Comparison of ENCODE assay signal across 9 mouse cellular contexts in the genomic region with DNA sequence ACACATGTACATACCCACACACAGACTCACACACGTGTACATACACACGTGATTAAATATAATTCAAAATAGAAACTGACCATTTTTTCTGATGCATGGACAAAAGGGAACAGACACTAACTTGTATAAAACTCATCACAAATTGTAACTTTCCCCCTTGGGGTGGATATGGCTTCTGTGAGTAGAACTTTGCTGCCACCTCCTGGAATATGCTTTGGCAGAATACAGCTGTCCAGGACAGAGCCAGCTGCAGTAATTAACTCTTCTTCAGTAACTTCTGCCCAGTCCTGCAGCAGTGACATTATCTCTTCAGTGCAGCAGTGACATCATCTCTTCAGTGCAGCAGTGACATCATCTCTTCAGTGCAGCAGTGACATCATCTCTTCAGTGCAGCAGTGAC. TPM values are rescaled to one million over a fixed set of nuclear protein-coding genes. Genes with fewer than 3 reads are reported as not detected.
DNase-seq lines count a peak whose midpoint lies in the region; ATAC-seq and TF ChIP-seq lines count a peak whose summit lies in the region.
"Had no signal": no experiment of that assay in that cellular context is flagged by ENCODE, and none has a peak within 500 bp of the region (broad histone marks: within the 10 kb centered on the region; RNA-seq: fewer than 3 reads in every experiment).

No protein-coding gene starts in this region.

- no peaks in the 10 kb centered on the region for H3K36me3 ChIP-seq in heart, postnatal 0 days (replicated peaks; ENCODE audit: control insufficient read depth, insufficient read depth, low read length)
- H3K36me3 ChIP-seq in heart, embryonic 12.5 days = no peaks in the 10 kb centered on the region
- H3K36me3 ChIP-seq in hindbrain, embryonic 15.5 days = no peaks in the 10 kb centered on the region
- H3K36me3 ChIP-seq in midbrain, embryonic 10.5 days = no peaks in the 10 kb centered on the region

- H3K27me3 ChIP-seq in heart, postnatal 0 days (ENCODE audit: control insufficient read depth, insufficient read depth, low read length) = no peaks in the 10 kb centered on the region
- H3K27me3 ChIP-seq in heart, embryonic 12.5 days (replicated peaks) = no peaks in the 10 kb centered on the region
- H3K27me3 ChIP-seq in hindbrain, embryonic 15.5 days = no peaks in the 10 kb centered on the region
- H3K27me3 ChIP-seq in midbrain, embryonic 10.5 days (ENCODE audit: low read depth, poor library complexity, severe bottlenecking) = no peaks in the 10 kb centered on the region

- no peaks in the 10 kb centered on the region for H3K4me1 ChIP-seq in heart, postnatal 0 days (ENCODE audit: control insufficient read depth, insufficient read depth)
- H3K4me1 ChIP-seq in heart, embryonic 12.5 days (replicated peaks) = no peaks in the 10 kb centered on the region
- H3K4me1 ChIP-seq in hindbrain, embryonic 15.5 days (replicated peaks) = no peaks in the 10 kb centered on the region
- no peaks in the 10 kb centered on the region for H3K4me1 ChIP-seq in midbrain, embryonic 10.5 days

- no peak overlapping the region for H3K4me3 ChIP-seq in heart, postnatal 0 days (ENCODE audit: low read depth, low read length)
- H3K4me3 ChIP-seq in heart, embryonic 12.5 days = no peak overlapping the region
- no peak overlapping the region for H3K4me3 ChIP-seq in hindbrain, embryonic 15.5 days
- H3K4me3 ChIP-seq in midbrain, embryonic 10.5 days = no peak overlapping the region

- TF ChIP-seq CTCF in heart, postnatal 0 days (IDR thresholded peaks at IDR 0.05; ENCODE audit: low read depth) = peak; percentile 76

- TF ChIP-seq EP300 in heart, postnatal 0 days (IDR thresholded peaks at IDR 0.05; ENCODE audit: low read depth) = no peak

- 69% methylated on average over 2 of the region's 2 CpGs for WGBS in heart, postnatal 0 days
- 60% methylated on average over 2 of the region's 2 CpGs for WGBS in heart, embryonic 12.5 days
- 68% methylated on average over 2 of the region's 2 CpGs for WGBS in hindbrain, embryonic 15.5 days
- WGBS in midbrain, embryonic 10.5 days = 63% methylated on average over 2 of the region's 2 CpGs

- H3K4me2 ChIP-seq in heart, postnatal 0 days (ENCODE audit: low read depth, low read length) = no peak overlapping the region
- no peak overlapping the region for H3K4me2 ChIP-seq in heart, embryonic 12.5 days
- no peak overlapping the region for H3K4me2 ChIP-seq in hindbrain, embryonic 15.5 days

- no peak for ATAC-seq in heart, postnatal 0 days (ENCODE audit: insufficient read depth, low read depth)
- ATAC-seq in heart, embryonic 12.5 days (ENCODE audit: insufficient number of reproducible peaks, low FRiP score) = no peak
- peak; percentile 83; the same call in 1 of the 2 replicates for ATAC-seq in hindbrain, embryonic 15.5 days (ENCODE audit: low FRiP score, low read depth)
- no peak for ATAC-seq in erythroid progenitor cell, adult 5-6 weeks (replicated peaks; ENCODE audit: low FRiP score, poor library complexity, severe bottlenecking)

- H3K27ac ChIP-seq in heart, postnatal 0 days (ENCODE audit: low read depth) = no peak overlapping the region
- no peak overlapping the region for H3K27ac ChIP-seq in heart, embryonic 12.5 days (ENCODE audit: poor library complexity, severe bottlenecking)
- H3K27ac ChIP-seq in hindbrain, embryonic 15.5 days (replicated peaks) = no peak overlapping the region
- H3K27ac ChIP-seq in midbrain, embryonic 10.5 days (replicated peaks) = no peak overlapping the region

- no peak overlapping the region for H3K9ac ChIP-seq in heart, postnatal 0 days (replicated peaks; ENCODE audit: low read depth, low read length)
- H3K9ac ChIP-seq in heart, embryonic 12.5 days = no peak overlapping the region
- no peak overlapping the region for H3K9ac ChIP-seq in hindbrain, embryonic 15.5 days

- peaks cover 6% of the 10 kb centered on the region; the same call in 1 of the 2 replicates for H3K9me3 ChIP-seq in heart, postnatal 0 days (replicated peaks; ENCODE audit: control insufficient read depth, low read length)
- H3K9me3 ChIP-seq in heart, embryonic 12.5 days (replicated peaks) = peaks cover 14% of the 10 kb centered on the region
- no peaks in the 10 kb centered on the region for H3K9me3 ChIP-seq in hindbrain, embryonic 15.5 days
- H3K9me3 ChIP-seq in midbrain, embryonic 10.5 days (replicated peaks) = peaks cover 9% of the 10 kb centered on the region; the same call in 1 of the 2 replicates

- peak; percentile 13 for DNase-seq in heart, postnatal 0 days (ENCODE audit: low spot score)
- DNase-seq in B cell, adult 2 months = peak; percentile 80 to 83
- DNase-seq in R1 (ENCODE audit: low read depth, low spot score) = peak; percentile 44
- peak; percentile 15 for DNase-seq in midbrain, embryonic 10.5 days (ENCODE audit: low spot score)
- peak; percentile 28 for DNase-seq in thymus, postnatal 4 days

RNA-seq across cellular contexts. Expression of a gene that starts 15.7 kb away (rescaled TPM):
- total RNA-seq in heart, postnatal 0 days (2014; rRNA removed; ENCODE audit: low replicate concordance) = not detected in 2 replicates
- not detected in 2 replicates for polyA plus RNA-seq in heart, postnatal 0 days (2015; fragmentation: Nextera tagmentation; extraction: Ambion mirVana)
- not detected in 2 replicates for polyA plus RNA-seq in heart, embryonic 12.5 days (2016; fragmentation: Nextera tagmentation; extraction: Ambion mirVana)
- 0.21 and 0.43 TPM in 2 replicates for polyA plus RNA-seq in hindbrain, embryonic 15.5 days (2015; fragmentation: Nextera tagmentation; extraction: Ambion mirVana)
- not detected in 2 replicates for polyA plus RNA-seq in midbrain, embryonic 10.5 days (2016; fragmentation: Nextera tagmentation; extraction: Ambion mirVana)
- not detected in 2 replicates for total RNA-seq in erythroid progenitor cell, adult 5-6 weeks (2015; ENCODE audit: low replicate concordance)
- total RNA-seq in erythroid progenitor cell, adult 5-6 weeks (2017; ENCODE audit: low replicate concordance) = not detected in 2 replicates
- total RNA-seq: layer of hippocampus, postnatal 14 days had no signal

RNA-seq across cellular contexts. Expression of a gene that starts 40.1 kb away (rescaled TPM):
- total RNA-seq in heart, postnatal 0 days (2014; rRNA removed; ENCODE audit: low replicate concordance) = 20.4 and 25.2 TPM in 2 replicates
- polyA plus RNA-seq in heart, postnatal 0 days (2015; fragmentation: Nextera tagmentation; extraction: Ambion mirVana) = 64.6 and 65.8 TPM in 2 replicates
- polyA plus RNA-seq in heart, embryonic 12.5 days (2016; fragmentation: Nextera tagmentation; extraction: Ambion mirVana) = 53.5 and 59.6 TPM in 2 replicates
- polyA plus RNA-seq in hindbrain, embryonic 15.5 days (2015; fragmentation: Nextera tagmentation; extraction: Ambion mirVana) = 82.2 and 85.0 TPM in 2 replicates
- polyA plus RNA-seq in midbrain, embryonic 10.5 days (2016; fragmentation: Nextera tagmentation; extraction: Ambion mirVana) = 58.0 and 64.7 TPM in 2 replicates
- 44.4 and 72.1 TPM in 2 replicates for total RNA-seq in erythroid progenitor cell, adult 5-6 weeks (2015; ENCODE audit: low replicate concordance)
- 33.2 and 39.5 TPM in 2 replicates for total RNA-seq in erythroid progenitor cell, adult 5-6 weeks (2017; ENCODE audit: low replicate concordance)

RNA-seq across cellular contexts. Expression of a gene that starts 40.7 kb away (rescaled TPM):
- 1.8 and 5.0 TPM in 2 replicates for total RNA-seq in heart, postnatal 0 days (2014; rRNA removed; ENCODE audit: low replicate concordance)
- polyA plus RNA-seq in heart, postnatal 0 days (2015; fragmentation: Nextera tagmentation; extraction: Ambion mirVana) = 0.75 and 0.77 TPM in 2 replicates
- polyA plus RNA-seq in heart, embryonic 12.5 days (2016; fragmentation: Nextera tagmentation; extraction: Ambion mirVana) = 1.0 TPM in 2 replicates
- 13.7 and 14.8 TPM in 2 replicates for polyA plus RNA-seq in hindbrain, embryonic 15.5 days (2015; fragmentation: Nextera tagmentation; extraction: Ambion mirVana)
- 0.24 and 0.28 TPM in 2 replicates for polyA plus RNA-seq in midbrain, embryonic 10.5 days (2016; fragmentation: Nextera tagmentation; extraction: Ambion mirVana)
- 0.42 TPM in 1 of 2 replicates, not detected in the other for total RNA-seq in erythroid progenitor cell, adult 5-6 weeks (2015; ENCODE audit: low replicate concordance)
- total RNA-seq in erythroid progenitor cell, adult 5-6 weeks (2017; ENCODE audit: low replicate concordance) = 2.0 TPM in 1 of 2 replicates, not detected in the other

Comparison
In these comparisons a context has a peak if more than half of its experiments do, and no peak if none do; other contexts are left out.
1. DNase-seq: peak in every context shown above with its lines; median percentile 82 in B cell, adult 2 months; 44 in R1; 28 in thymus, postnatal 4 days; 15 in midbrain, embryonic 10.5 days; 13 in heart, postnatal 0 days.